In genomic region chr1:162004821-162005770, GRCm38 (mm10) we compare ENCODE assay signal across 8 mouse cellular contexts. TPM values are rescaled to one million over a fixed set of nuclear protein-coding genes. Genes with fewer than 3 reads are reported as not detected.
A peak's percentile ranks its signal among the peaks of the same experiment; 100 is the strongest.
DNase-seq lines count a peak whose midpoint lies in the region; ATAC-seq and TF ChIP-seq lines count a peak whose summit lies in the region.

No protein-coding gene starts in this region.

- peak; percentile 55 for TF ChIP-seq RAD21 in CH12.LX (IDR thresholded peaks at IDR 0.05; ENCODE audit: low read depth, low read length)

- H3K27me3 ChIP-seq in CH12.LX (replicated peaks), result no peaks in the 10 kb centered on the region
- no peaks in the 10 kb centered on the region for H3K27me3 ChIP-seq in intestine, embryonic 15.5 days (replicated peaks)
- no peaks in the 10 kb centered on the region for H3K27me3 ChIP-seq in liver, embryonic 14.5 days (ENCODE audit: control insufficient read depth, insufficient read depth, low read length)

- peak; percentile 36; the same call in 1 of the 2 replicates for TF ChIP-seq POLR2A in CH12.LX (IDR thresholded peaks at IDR 0.05; ENCODE audit: low read depth, low read length)

- no peaks in the 10 kb centered on the region for H3K9me3 ChIP-seq in CH12.LX (replicated peaks; ENCODE audit: low read length)
- no peaks in the 10 kb centered on the region for H3K9me3 ChIP-seq in intestine, embryonic 15.5 days
- no peaks in the 10 kb centered on the region for H3K9me3 ChIP-seq in liver, embryonic 14.5 days (ENCODE audit: control insufficient read depth, low read length)

- H3K4me1 ChIP-seq in CH12.LX (ENCODE audit: control insufficient read depth in 1 of 2, insufficient read depth in 2 of 2), result peaks cover 6 to 29% of the 10 kb centered on the region in 2 experiments
- H3K4me1 ChIP-seq in intestine, embryonic 15.5 days (replicated peaks), result peaks cover 14% of the 10 kb centered on the region
- peaks cover 0 to 9% of the 10 kb centered on the region in 2 experiments; a peak in 3 of 4 replicates for H3K4me1 ChIP-seq in liver, embryonic 14.5 days (replicated peaks; ENCODE audit: control insufficient read depth in 2 of 2, insufficient read depth in 2 of 2, low read length in 1 of 2)

- H3K4me2 ChIP-seq in CH12.LX (ENCODE audit: insufficient read depth, low read depth, poor library complexity, severe bottlenecking), result no peak overlapping the region
- H3K4me2 ChIP-seq in intestine, embryonic 15.5 days (replicated peaks), result peak overlapping the region; percentile 36
- H3K4me2 ChIP-seq in liver, embryonic 14.5 days (ENCODE audit: low read depth), result peak overlapping the region; percentile 11

- no peaks in the 10 kb centered on the region for H3K79me2 ChIP-seq in CH12.LX (replicated peaks; ENCODE audit: control insufficient read depth, extremely low read depth, insufficient read depth, poor library complexity, severe bottlenecking)

- no peak overlapping the region for H3K9ac ChIP-seq in CH12.LX (ENCODE audit: insufficient read depth, low read depth)
- no peak overlapping the region; the same call in 1 of the 2 replicates for H3K9ac ChIP-seq in intestine, embryonic 15.5 days
- no peak overlapping the region for H3K9ac ChIP-seq in liver, embryonic 14.5 days (replicated peaks)

- peak; percentile 72 for DNase-seq in CH12.LX (ENCODE audit: extremely low read depth)
- peak; percentile 13 for DNase-seq in adrenal gland, postnatal 25 days
- peak in 2 of 3 experiments; percentile 17 to 24 for DNase-seq in liver, embryonic 14.5 days (ENCODE audit: low read depth in 3 of 3, low spot score in 3 of 3)
- peak; percentile 24 for DNase-seq in naive thymus-derived CD4-positive, alpha-beta T cell, adult 2 months (ENCODE audit: low read depth)
- DNase-seq in ovary, postnatal 10 days (ENCODE audit: low spot score), result no peak
- no peak for DNase-seq in Muller cell, postnatal 12 days (ENCODE audit: inconsistent ontology term)

- peak; percentile 17 to 53; a peak in 2 of 4 replicates for TF ChIP-seq CTCF in CH12.LX (conservative IDR thresholded peaks at IDR 0.05 in 1 of 2, IDR thresholded peaks at IDR 0.05 in 1 of 2; ENCODE audit: low read depth in 2 of 2, low read length in 2 of 2)
- peak; percentile 63 for TF ChIP-seq CTCF in liver, embryonic 14.5 days (IDR thresholded peaks at IDR 0.05; ENCODE audit: low read depth)

- no peak overlapping the region for H3K27ac ChIP-seq in CH12.LX (ENCODE audit: insufficient read depth, low read depth)
- peak overlapping the region; percentile 80 for H3K27ac ChIP-seq in intestine, embryonic 15.5 days
- H3K27ac ChIP-seq in liver, embryonic 14.5 days, result no peak overlapping the region

- in situ Hi-C loops in CH12.LX (cut with MboI; ENCODE audit: low pct_ligation_motif_present, low pct_unique_long_range_greater_than_20kb, low sequenced_read_pairs), result loop anchor here (5.0 to 10.0 kb wide), 2 partner anchors 180 to 307 kb away; no protein-coding TSS in a partner anchor

- dilution Hi-C loops in CH12.LX (cut with MboI; ENCODE audit: extremely low pct_ligation_motif_present, extremely low pct_unique_long_range_greater_than_20kb, low sequenced_read_pairs), result no loop called here

- TF ChIP-seq EP300 in CH12.LX (IDR thresholded peaks at IDR 0.05; ENCODE audit: low read length), result no peak
- TF ChIP-seq EP300 in liver, embryonic 14.5 days (IDR thresholded peaks at IDR 0.05; ENCODE audit: low read depth), result no peak

- H3K36me3 ChIP-seq in CH12.LX (replicated peaks in 1 of 2; ENCODE audit: control insufficient read depth in 1 of 2, insufficient read depth in 1 of 2, low read length in 1 of 2), result peaks cover 0 to 8% of the 10 kb centered on the region in 2 experiments
- H3K36me3 ChIP-seq in intestine, embryonic 15.5 days, result no peaks in the 10 kb centered on the region
- no peaks in the 10 kb centered on the region for H3K36me3 ChIP-seq in liver, embryonic 14.5 days (replicated peaks; ENCODE audit: control insufficient read depth, insufficient read depth, low read depth)

- H3K4me3 ChIP-seq in CH12.LX (replicated peaks in 1 of 3; ENCODE audit: low read depth in 2 of 3, low read length in 2 of 3, poor library complexity in 1 of 3), result peak overlapping the region in 1 of 3 experiments; percentile 46
- H3K4me3 ChIP-seq in intestine, embryonic 15.5 days (replicated peaks), result no peak overlapping the region
- peak overlapping the region in 1 of 2 experiments; percentile 7; a peak in 1 of 4 replicates for H3K4me3 ChIP-seq in liver, embryonic 14.5 days (ENCODE audit: insufficient read depth in 1 of 2, low read depth in 2 of 2, low read length in 2 of 2)

- ATAC-seq in granulocyte monocyte progenitor cell, adult 5-6 weeks (replicated peaks; ENCODE audit: poor library complexity, severe bottlenecking), result peak; percentile 77
- peak; percentile 84 for ATAC-seq in intestine, embryonic 15.5 days
- 0 out of 2 replicates have a peak, but pooled peaks have one; percentile 31 for ATAC-seq in liver, embryonic 14.5 days (ENCODE audit: insufficient read depth)

- 29% methylated on average over 23 of the region's 23 CpGs for whole genome bisulfite sequencing in intestine, embryonic 15.5 days
- WGBS in liver, embryonic 14.5 days (ENCODE audit: insufficient replicate concordance), result 41% methylated on average over 23 of the region's 23 CpGs

TF ChIP-seq in CH12.LX, 34 proteins besides CTCF, POLR2A, EP300 and RAD21:
- TF ChIP-seq KAT2A (IDR thresholded peaks at IDR 0.05; ENCODE audit: insufficient replicate concordance, low read length) (no peak), CHD1 (IDR thresholded peaks at IDR 0.05; ENCODE audit: low read depth, low read length) (no peak), MAZ (IDR thresholded peaks at IDR 0.05; ENCODE audit: low read depth, low read length) (no peak), CHD2 (IDR thresholded peaks at IDR 0.05; ENCODE audit: low read length) (no peak), GABPA (IDR thresholded peaks at IDR 0.05; ENCODE audit: insufficient replicate concordance, low read depth, low read length) (no peak), SMC3 (IDR thresholded peaks at IDR 0.05; ENCODE audit: low read depth, low read length) (peak; percentile 41; the same call in 1 of the 2 replicates), IRF4 (IDR thresholded peaks at IDR 0.05; ENCODE audit: low read depth, low read length) (0 out of 2 replicates have a peak, but pooled peaks have one; percentile 5)

RNA-seq across cellular contexts. Expression of gene 4930558K02Rik, which starts 25.7 kb away (rescaled TPM):
- total RNA-seq in CH12.LX (2012; rRNA removed), result not detected in 2 replicates
- total RNA-seq in CH12.LX (2014; rRNA removed), result not detected in 2 replicates
- polyA plus RNA-seq in CH12.LX (2012; ENCODE audit: insufficient read length, low read depth), result 0.42 TPM in 1 of 2 replicates, not detected in the other
- total RNA-seq in adrenal gland, postnatal 25 days (2021), result not detected in 2 replicates
- total RNA-seq in granulocyte monocyte progenitor cell, adult 5-6 weeks (2014; fragmentation: Nextera tagmentation), result not detected in 2 replicates
- total RNA-seq in granulocyte monocyte progenitor cell, adult 5-6 weeks (2017), result not detected in 2 replicates
- polyA plus RNA-seq in intestine, embryonic 15.5 days (2015; fragmentation: Nextera tagmentation; extraction: Ambion mirVana), result not detected in 2 replicates
- polyA plus RNA-seq in liver, embryonic 14.5 days (2012; rRNA removed), result not detected in 2 replicates
- not detected in 2 replicates for polyA plus RNA-seq in liver, embryonic 14.5 days (2014; fragmentation: Nextera tagmentation; extraction: Ambion mirVana)

RNA-seq across cellular contexts. Expression of gene Pigc, which starts 36.1 kb away (rescaled TPM):
- total RNA-seq in CH12.LX (2012; rRNA removed) (11.6 and 11.7 TPM in 2 replicates), CH12.LX (2014; rRNA removed) (15.8 and 17.4 TPM in 2 replicates)
- polyA plus RNA-seq in CH12.LX (2012; ENCODE audit: insufficient read length, low read depth), result 12.4 and 15.9 TPM in 2 replicates
- total RNA-seq in adrenal gland, postnatal 25 days (2021), result 16.9 and 22.0 TPM in 2 replicates
- total RNA-seq in granulocyte monocyte progenitor cell, adult 5-6 weeks (2014; fragmentation: Nextera tagmentation), result 17.2 and 17.9 TPM in 2 replicates
- total RNA-seq in granulocyte monocyte progenitor cell, adult 5-6 weeks (2017), result 19.0 and 23.6 TPM in 2 replicates
- 32.8 and 34.5 TPM in 2 replicates for polyA plus RNA-seq in intestine, embryonic 15.5 days (2015; fragmentation: Nextera tagmentation; extraction: Ambion mirVana)
- polyA plus RNA-seq in liver, embryonic 14.5 days (2012; rRNA removed), result 6.3 and 6.5 TPM in 2 replicates
- polyA plus RNA-seq in liver, embryonic 14.5 days (2014; fragmentation: Nextera tagmentation; extraction: Ambion mirVana), result 9.2 and 12.4 TPM in 2 replicates

Comparison
In these comparisons a context has a peak if more than half of its experiments do, and no peak if none do; other contexts are left out.
1. DNase-seq: peak in CH12.LX (single experiment), adrenal gland, postnatal 25 days (single experiment), liver, embryonic 14.5 days (2 of 3) and naive thymus-derived CD4-positive, alpha-beta T cell, adult 2 months (single experiment); none in ovary, postnatal 10 days (single experiment) and Muller cell, postnatal 12 days (single experiment).
2. ATAC-seq: peak in every context shown above with its lines; median percentile 84 in intestine, embryonic 15.5 days; 77 in granulocyte monocyte progenitor cell, adult 5-6 weeks; 31 in liver, embryonic 14.5 days.